Mouse (Mus musculus) myocyte (in vitro differentiated cells): Measurements from ENCODE around the gene Med24.

Source experiments
- CEBPB ChIP-seq: IDR thresholded peaks from 2 replicates; pipeline ENCODE4 v1.6.1; 2011; ENCODE audit warnings: mild to moderate bottlenecking, moderate library complexity; ENCODE audit not compliant: poor library complexity, insufficient read depth, severe bottlenecking
- E2F4 ChIP-seq: IDR thresholded peaks from one replicate; pipeline ENCODE4 v1.6.1; 2011; ENCODE audit warnings: mild to moderate bottlenecking, control low read depth, moderate library complexity; ENCODE audit not compliant: insufficient read depth
- MAX ChIP-seq: IDR thresholded peaks from one replicate; pipeline ENCODE4 v1.6.1; 2011; ENCODE audit warnings: low read depth, mild to moderate bottlenecking, control low read depth
- MYOD1 ChIP-seq, 3 experiments: IDR thresholded peaks; one replicate each; pipeline ENCODE4 v1.6.1; 2011; ENCODE audit warnings: control low read depth in 2 of 3, low read depth in 2 of 3, mild to moderate bottlenecking in 2 of 3, moderate library complexity in 1 of 3; ENCODE audit not compliant: insufficient read length in 2 of 3, control insufficient read depth in 1 of 3
- MYOG ChIP-seq, 3 experiments: IDR thresholded peaks; one replicate each; pipeline ENCODE4 v1.6.1; 2011; ENCODE audit warnings: control low read depth in 2 of 3, low read depth in 2 of 3, mild to moderate bottlenecking in 2 of 3; ENCODE audit not compliant: insufficient read length in 2 of 3, control insufficient read depth in 1 of 3, insufficient read depth in 1 of 3
- POLR2A ChIP-seq: IDR thresholded peaks from one replicate; pipeline ENCODE4 v1.6.1; 2011; ENCODE audit warnings: low read depth, mild to moderate bottlenecking, control low read depth, moderate library complexity; ENCODE audit not compliant: insufficient read length
- POLR2AphosphoS2 ChIP-seq: IDR thresholded peaks from one replicate; pipeline ENCODE4 v1.6.1; 2011; ENCODE audit warnings: low read depth, control low read depth; ENCODE audit not compliant: insufficient read length
- TCF12 ChIP-seq: IDR thresholded peaks from one replicate; pipeline ENCODE4 v1.6.1; 2011; ENCODE audit warnings: mild to moderate bottlenecking, control low read depth; ENCODE audit not compliant: poor library complexity, insufficient read depth, severe bottlenecking
- TCF3 ChIP-seq: IDR thresholded peaks from one replicate; pipeline ENCODE4 v1.6.1; 2011; ENCODE audit warnings: low read depth, control low read depth; ENCODE audit not compliant: insufficient read length
- USF1 ChIP-seq: IDR thresholded peaks from one replicate; pipeline ENCODE4 v1.6.1; 2011; ENCODE audit warnings: low read depth, mild to moderate bottlenecking, control low read depth, moderate library complexity

DNA sequence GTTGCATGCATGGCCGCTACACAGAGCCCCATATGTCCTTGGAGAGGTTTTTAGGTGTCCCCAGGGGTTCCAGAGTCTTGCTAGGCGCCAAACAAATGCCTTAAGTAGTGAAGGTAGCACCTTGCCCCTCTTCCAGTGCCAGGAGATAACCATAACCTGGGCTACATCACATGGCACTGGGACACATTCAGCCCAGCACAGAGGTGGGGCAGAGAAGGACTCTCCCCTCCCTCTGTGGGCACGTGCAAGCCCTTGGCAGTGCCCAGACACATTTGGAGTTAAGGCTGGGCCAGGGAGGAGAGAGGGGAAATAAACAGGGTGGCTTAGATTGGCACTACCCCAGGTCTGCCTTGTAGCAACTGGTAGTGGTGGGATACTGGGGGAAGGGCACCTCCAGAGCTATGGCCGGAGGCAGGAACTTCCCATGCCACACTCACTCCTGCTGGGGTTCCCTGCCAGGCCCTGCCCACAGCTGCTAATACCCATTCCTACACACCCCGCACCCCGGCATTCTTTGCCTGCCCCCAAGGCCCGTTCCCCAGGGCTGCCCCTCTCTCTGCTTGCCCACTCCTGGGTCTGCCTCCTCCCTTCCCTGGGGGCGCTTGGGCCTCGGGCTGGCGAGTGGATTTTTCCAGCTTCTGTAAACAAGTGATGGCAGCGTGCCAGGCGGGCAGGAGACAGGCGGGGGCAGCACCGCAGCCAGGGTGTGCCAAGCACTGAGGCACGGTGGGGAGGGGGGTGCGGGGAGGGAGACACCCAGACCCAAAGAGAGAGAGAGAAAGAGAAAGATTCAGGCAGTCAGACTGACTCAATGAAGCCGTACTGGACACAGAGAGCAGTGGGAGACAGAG lies 21.3 kb upstream of the Med24 start:
- TF ChIP-seq POLR2A (no peak), MYOD1 (IDR thresholded peaks at IDR 0.05; ENCODE audit: control insufficient read depth in 1 of 3, insufficient read length in 2 of 3, low read depth in 2 of 3) (peak in 2 of 3 experiments; percentile 39 to 68), E2F4 (no peak), TCF12 (peak; percentile 2), MAX (no peak), CEBPB (no peak), USF1 (peak; percentile 32), MYOG (IDR thresholded peaks at IDR 0.05; ENCODE audit: control insufficient read depth in 1 of 3, insufficient read depth in 1 of 3, insufficient read length in 2 of 3, low read depth in 2 of 3) (peak in 2 of 3 experiments; percentile 38 to 75), POLR2AphosphoS2 (no peak), TCF3 (no peak)
